Mouse (Mus musculus): ENCODE results near the gene Syndig1l. TPM values are rescaled to one million over a fixed set of nuclear protein-coding genes. Genes with fewer than 3 reads are reported as not detected.
A peak's percentile ranks its signal among the peaks of the same experiment; 100 is the strongest.

The Syndig1l gene
- polyA plus RNA-seq, 1 experiment from 2014 or later, result 0.72 TPM

- peaks cover 11% of the 10 kb centered on the region for H3K27me3 ChIP-seq
- H3K9ac ChIP-seq, result no peak overlapping the region
- H3K27ac ChIP-seq, result no peak overlapping the region
- H3K4me3 ChIP-seq, result no peak overlapping the region
- 6% methylated on average over 3 of the region's 3 CpGs for WGBS
- H3K36me3 ChIP-seq (ENCODE audit: poor library complexity, severe bottlenecking), result no peaks in the 10 kb centered on the region
- no peak overlapping the region for H3K4me2 ChIP-seq
- no peaks in the 10 kb centered on the region for H3K9me3 ChIP-seq (replicated peaks)
- ATAC-seq, result peak; percentile 53; the same call in 1 of the 2 replicates
- H3K4me1 ChIP-seq, result no peaks in the 10 kb centered on the region
Measured at GRCm38 (mm10) chr12:84653912-84654311, 44.7 kb downstream of the Syndig1l start.

- WGBS, result 91% methylated on average over 13 of the region's 13 CpGs
Measured at GRCm38 (mm10) chr12:84650234-84650633, 48.4 kb downstream of the Syndig1l start.

GRCm38 (mm10) chr12:84640654-84641053 is 58.0 kb downstream of the Syndig1l start, which contains the start of gene Vrtn:
Gene Vrtn, plus strand, starts transcription at chr12:84641019.
- no peak for ATAC-seq
- 5% methylated on average over 9 of the region's 9 CpGs for WGBS
- Histone ChIP-seq H3K4me1 (no peaks in the 10 kb centered on the region; the same call in 1 of the 2 replicates), H3K4me2 (no peak within 1 kb of the TSS), H3K27me3 (peaks cover 56% of the 10 kb centered on the region), H3K9me3 (replicated peaks) (no peaks in the 10 kb centered on the region; the same call in 1 of the 2 replicates), H3K9ac (no peak within 1 kb of the TSS), H3K4me3 (0 out of 2 replicates have a peak within 1 kb of the TSS, but pooled peaks have one; percentile 1), H3K36me3 (ENCODE audit: poor library complexity, severe bottlenecking) (no peaks in the 10 kb centered on the region), H3K27ac (no peak within 1 kb of the TSS)

More at GRCm38 (mm10) chr12:84650234-84650633, 48.4 kb downstream of the Syndig1l start:
- H3K27me3 ChIP-seq, result peaks cover 11% of the 10 kb centered on the region
- no peaks in the 10 kb centered on the region for H3K4me1 ChIP-seq
- H3K4me3 ChIP-seq, result no peak overlapping the region
- no peak overlapping the region for H3K4me2 ChIP-seq
- H3K36me3 ChIP-seq (ENCODE audit: poor library complexity, severe bottlenecking), result no peaks in the 10 kb centered on the region
- H3K9me3 ChIP-seq (replicated peaks), result no peaks in the 10 kb centered on the region
- no peak for ATAC-seq
- no peak overlapping the region for H3K9ac ChIP-seq
- H3K27ac ChIP-seq, result no peak overlapping the region

GRCm38 (mm10) chr12:84640253-84640652 is 58.4 kb downstream of the Syndig1l start:
- H3K4me2 ChIP-seq, result no peak overlapping the region
- H3K4me3 ChIP-seq, result no peak overlapping the region
- ATAC-seq, result no peak
- no peaks in the 10 kb centered on the region; the same call in 1 of the 2 replicates for H3K4me1 ChIP-seq
- 9% methylated on average over 6 of the region's 6 CpGs for WGBS
- no peak overlapping the region for H3K9ac ChIP-seq
- no peaks in the 10 kb centered on the region; the same call in 1 of the 2 replicates for H3K9me3 ChIP-seq (replicated peaks)
- H3K27me3 ChIP-seq, result peaks cover 56% of the 10 kb centered on the region
- no peaks in the 10 kb centered on the region for H3K36me3 ChIP-seq (ENCODE audit: poor library complexity, severe bottlenecking)
- no peak overlapping the region for H3K27ac ChIP-seq

- Histone ChIP-seq H3K4me3 (no peak overlapping the region), H3K4me2 (no peak overlapping the region), H3K27me3 (no peaks in the 10 kb centered on the region), H3K9ac (no peak overlapping the region), H3K27ac (no peak overlapping the region), H3K9me3 (replicated peaks) (no peaks in the 10 kb centered on the region), H3K36me3 (ENCODE audit: poor library complexity, severe bottlenecking) (no peaks in the 10 kb centered on the region), H3K4me1 (no peaks in the 10 kb centered on the region)
- no peak for ATAC-seq
- 77% methylated on average over 3 of the region's 3 CpGs for WGBS
Measured at GRCm38 (mm10) chr12:84631867-84632266, 66.8 kb downstream of the Syndig1l start.

Other genes starting within 250 kb of the Syndig1l start
- gene Aldh6a1, start 247.8 kb downstream of the Syndig1l start, polyA plus RNA-seq (2015; fragmentation: Nextera tagmentation; extraction: Ambion mirVana), result 26.2 and 26.9 TPM in 2 replicates
- 42.5 and 46.2 TPM in 2 replicates for gene Lin52, start 247.4 kb downstream of the Syndig1l start, polyA plus RNA-seq (2015; fragmentation: Nextera tagmentation; extraction: Ambion mirVana)
- not detected in 2 replicates for gene Vsx2, start 129.1 kb downstream of the Syndig1l start, polyA plus RNA-seq (2015; fragmentation: Nextera tagmentation; extraction: Ambion mirVana)
- gene Abcd4, start 81.4 kb downstream of the Syndig1l start, polyA plus RNA-seq (2015; fragmentation: Nextera tagmentation; extraction: Ambion mirVana), result 13.9 and 14.7 TPM in 2 replicates
- gene Vrtn, start 57.8 kb downstream of the Syndig1l start, polyA plus RNA-seq (2015; fragmentation: Nextera tagmentation; extraction: Ambion mirVana), result not detected in 2 replicates
- gene Npc2, start 74.3 kb upstream of the Syndig1l start, polyA plus RNA-seq (2015; fragmentation: Nextera tagmentation; extraction: Ambion mirVana), result 85.8 and 89.8 TPM in 2 replicates
- 168 and 171 TPM in 2 replicates for gene Isca2, start 74.4 kb upstream of the Syndig1l start, polyA plus RNA-seq (2015; fragmentation: Nextera tagmentation; extraction: Ambion mirVana)
- gene Ltbp2, start 177.7 kb upstream of the Syndig1l start, polyA plus RNA-seq (2015; fragmentation: Nextera tagmentation; extraction: Ambion mirVana), result 0.13 TPM in 1 of 2 replicates, not detected in the other